Mouse (Mus musculus): ENCODE measurements around the gene Eef1akmt3.

- TF ChIP-seq ZNF384 (IDR thresholded peaks at IDR 0.05; ENCODE audit: low read depth, low read length), result no peak
- TF ChIP-seq ZC3H11A (IDR thresholded peaks at IDR 0.05; ENCODE audit: borderline replicate concordance, low read depth, low read length), result no peak
- no peak for TF ChIP-seq CHD2 (IDR thresholded peaks at IDR 0.05; ENCODE audit: low read depth, low read length)
These were observed 49.6 kb downstream of the Eef1akmt3 start for GRCm38 (mm10) chr10:126991676-126992075.

Measured in ES-E14 (cell line).